Mouse (Mus musculus) liver, embryonic 14 days (tissue): ENCODE data around the gene Camkk1. TPM values are rescaled to one million over a fixed set of nuclear protein-coding genes. Genes with fewer than 3 reads are reported as not detected.

ENCODE experiments used
- polyA plus RNA-seq: library from polyadenylated mRNA; depleted of rRNA; stranded (reverse); fragments of >200 nt; gene quantifications from 2 replicates; pipeline ENCODE4 v1.2.3, GENCODE M21; 2012; rRNA removed

Gene Camkk1
- 0.67 and 0.74 TPM in 2 replicates for polyA plus RNA-seq

DNA sequence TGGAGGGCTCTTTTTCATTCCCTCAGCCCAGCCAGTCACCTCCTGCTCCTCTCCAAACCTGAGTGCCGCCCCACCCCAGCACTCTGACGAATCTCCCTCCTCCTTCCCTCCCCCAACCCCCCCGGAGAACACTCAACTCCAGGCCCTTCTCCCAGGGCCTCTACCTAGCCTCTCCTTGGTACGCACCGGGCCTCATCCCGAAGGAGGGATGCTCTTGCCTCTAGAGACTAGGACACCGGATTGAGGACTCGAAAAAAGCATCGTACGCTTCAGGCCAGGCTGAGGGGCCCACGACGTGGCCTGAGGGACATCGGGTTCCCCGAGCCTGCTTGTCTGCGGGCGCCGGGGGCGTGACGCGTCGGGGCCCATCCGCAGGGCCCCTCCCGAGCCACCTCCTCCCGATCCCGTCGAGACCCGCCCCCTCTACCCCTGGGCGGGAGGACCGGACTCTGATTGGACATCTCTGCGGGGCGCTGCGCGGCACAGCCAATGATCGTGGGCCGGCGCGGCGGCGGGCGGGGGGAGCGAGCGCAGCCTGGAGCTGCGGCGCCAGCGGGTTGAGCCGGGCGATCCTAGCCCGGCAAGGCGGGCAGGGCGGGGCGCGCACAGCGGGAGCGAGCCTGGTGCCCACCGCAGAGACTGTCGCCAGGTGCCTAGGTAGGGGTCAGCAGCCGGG is at the start of gene Camkk1:
Gene Camkk1, plus strand, starts transcription at position 538 of the 676 bp plus-strand sequence.

DNA sequence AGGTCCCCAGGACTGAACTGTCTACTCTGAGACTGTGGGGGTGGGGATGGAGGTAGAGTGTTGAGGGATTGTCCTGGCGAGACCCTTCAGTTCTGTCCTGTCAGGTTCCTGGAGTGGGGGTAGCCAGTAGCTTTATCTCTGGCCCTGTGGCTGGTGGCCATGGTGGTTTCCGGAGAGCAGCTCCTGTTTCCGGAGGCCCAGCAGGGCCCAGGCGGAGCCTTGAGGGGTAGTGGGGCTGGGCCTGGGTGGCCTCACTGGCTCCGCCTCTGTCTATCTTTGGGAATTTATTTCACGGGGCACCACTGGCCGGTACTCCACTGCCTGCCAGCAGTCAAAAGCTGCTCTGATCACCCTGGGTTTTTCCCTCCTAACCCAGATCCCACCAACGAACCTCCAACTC is 20.0 kb upstream of the Camkk1 start, which contains the start of gene P2rx1:
Gene P2rx1, plus strand, starts transcription at position 333 of the 400 bp plus-strand sequence.

DNA sequence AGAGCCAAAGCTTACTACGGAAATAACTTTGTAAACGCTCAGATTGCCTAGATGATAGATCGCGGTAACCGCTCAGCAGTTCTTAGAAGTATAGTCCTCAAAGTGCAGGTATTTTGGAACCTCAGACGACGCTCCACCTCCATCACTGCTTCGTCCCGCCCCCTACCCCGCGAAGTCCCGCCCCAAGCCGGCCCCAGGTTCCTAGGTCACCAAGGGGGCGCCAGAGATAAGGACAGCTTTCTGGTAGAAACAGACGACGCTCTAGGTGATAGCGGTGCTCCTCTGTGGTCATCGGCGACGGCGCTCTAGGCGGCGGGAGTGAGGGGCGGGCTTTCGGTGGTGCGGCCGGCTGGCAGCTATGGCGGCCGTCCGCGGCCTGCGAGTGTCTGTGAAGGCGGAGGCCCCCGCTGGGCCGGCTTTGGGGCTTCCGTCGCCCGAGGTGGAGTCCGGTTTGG is 28.8 kb downstream of the Camkk1 start, which contains the start of gene Ncbp3:
Gene Ncbp3, plus strand, starts transcription at position 242 of the 455 bp plus-strand sequence.

DNA sequence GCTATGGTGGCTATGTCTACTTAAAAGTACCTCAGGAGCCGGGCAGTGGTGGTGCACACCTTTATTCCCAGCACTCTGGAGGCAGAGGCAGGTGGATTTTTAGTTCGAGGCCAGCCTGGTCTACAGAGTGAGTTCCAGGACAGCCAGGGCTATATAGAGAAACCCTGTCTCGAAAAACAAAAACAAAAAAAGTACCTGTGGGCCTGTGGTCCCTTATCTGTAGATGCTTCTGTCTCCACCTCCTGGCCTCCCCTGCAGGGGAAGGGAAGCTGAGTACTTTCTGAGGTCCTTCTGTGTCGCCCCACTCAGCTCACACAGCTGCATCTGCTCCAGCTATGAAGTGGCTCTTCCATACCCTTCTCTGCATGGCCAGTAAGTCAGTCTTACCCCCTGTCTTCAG is 71.5 kb downstream of the Camkk1 start, which contains the start of gene Itgae:
Gene Itgae, plus strand, starts transcription at position 301 of the 400 bp plus-strand sequence.

Other genes with a start within 250 kb of the Camkk1 start
- 1.9 and 2.4 TPM in 2 replicates for gene Cyb5d2, start 222.9 kb upstream of the Camkk1 start, polyA plus RNA-seq
- gene Zzef1, start 222.8 kb upstream of the Camkk1 start, polyA plus RNA-seq = 4.7 and 5.7 TPM in 2 replicates
- gene Atp2a3, start 57.8 kb upstream of the Camkk1 start, polyA plus RNA-seq = 6.0 and 7.0 TPM in 2 replicates
- gene P2rx1, start 19.9 kb upstream of the Camkk1 start, polyA plus RNA-seq = 4.5 and 5.4 TPM in 2 replicates
- 2.7 TPM in 2 replicates for gene Ncbp3, start 28.8 kb downstream of the Camkk1 start, polyA plus RNA-seq
- gene Itgae, start 71.6 kb downstream of the Camkk1 start, polyA plus RNA-seq = 0.01 TPM in 2 replicates
- gene Haspin, start 119.3 kb downstream of the Camkk1 start, polyA plus RNA-seq = 5.2 and 6.4 TPM in 2 replicates
- 0.14 and 0.15 TPM in 2 replicates for gene P2rx5, start 141.4 kb downstream of the Camkk1 start, polyA plus RNA-seq
- 36.7 and 44.0 TPM in 2 replicates for gene Emc6, start 158.0 kb downstream of the Camkk1 start, polyA plus RNA-seq
- 9.2 and 11.6 TPM in 2 replicates for gene Tax1bp3, start 158.1 kb downstream of the Camkk1 start, polyA plus RNA-seq
- gene Ctns, start 180.0 kb downstream of the Camkk1 start, polyA plus RNA-seq = 4.0 and 5.7 TPM in 2 replicates
- 1.5 and 1.8 TPM in 2 replicates for gene Shpk, start 180.5 kb downstream of the Camkk1 start, polyA plus RNA-seq
- 0.01 TPM in 1 of 2 replicates, not detected in the other for gene Trpv1, start 215.3 kb downstream of the Camkk1 start, polyA plus RNA-seq
- 0.01 TPM in 2 replicates for gene Trpv3, start 248.4 kb downstream of the Camkk1 start, polyA plus RNA-seq